Mouse (Mus musculus) T-helper 2 cell (primary cell): ENCODE data around the gene Fbxo44.

ENCODE experiments used
- in situ Hi-C: fragments of 300-600 bp; cut with MboI, MseI; formaldehyde crosslinking; loops from one replicate; pipeline ENCODE4 v1.15.1; 2025; ENCODE audit warnings: high pct_unique_total_duplicates

Gene Fbxo44

DNA sequence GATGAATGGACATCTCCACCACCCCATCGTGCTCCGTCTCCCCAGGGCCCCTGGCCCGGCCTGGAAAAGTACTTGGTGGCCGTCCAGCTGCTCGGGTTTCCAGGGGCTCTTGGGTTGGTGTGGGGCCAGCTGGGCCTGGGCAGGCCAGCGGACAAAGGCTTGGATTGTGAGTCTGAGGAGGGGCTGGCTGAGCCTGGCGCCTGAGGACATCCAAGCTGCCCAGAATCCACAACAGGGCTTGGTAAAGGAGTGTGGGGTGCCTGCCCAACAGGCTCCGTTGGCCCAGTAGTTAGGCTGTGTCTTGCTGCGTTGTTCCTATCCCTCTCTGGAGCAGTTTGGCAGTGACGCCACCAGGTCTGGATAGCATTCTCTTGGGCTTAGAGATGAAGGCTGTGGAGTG, 6.1 kb upstream of the Fbxo44 start:
- in situ Hi-C loops: loop anchor here (5.0 to 25.0 kb wide), 2 partner anchors 54 to 446 kb away; partner anchors contain the start of gene Masp2

DNA sequence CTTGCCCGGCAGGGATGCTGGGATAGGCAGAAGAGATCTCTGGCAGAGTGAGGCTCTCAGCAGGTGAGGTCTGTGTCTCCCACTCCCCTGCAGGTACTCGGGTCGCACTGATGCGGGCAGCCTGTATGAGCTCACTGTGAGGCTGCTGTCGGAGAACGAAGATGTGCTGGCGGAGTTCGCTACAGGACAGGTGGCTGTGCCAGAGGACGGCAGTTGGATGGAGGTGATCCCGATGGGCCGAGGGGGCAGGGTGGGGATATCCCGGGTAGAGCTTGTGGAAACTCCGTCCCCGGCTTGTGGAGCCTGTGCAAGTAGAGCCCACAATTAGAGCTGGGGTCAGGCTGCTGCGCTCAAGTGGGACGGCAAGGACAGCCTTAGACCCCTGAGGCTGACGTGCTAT, 5.3 kb upstream of the Fbxo44 start:
- in situ Hi-C loops: loop anchor here (5.0 to 25.0 kb wide), 2 partner anchors 53 to 447 kb away; partner anchors contain the start of gene Masp2

DNA sequence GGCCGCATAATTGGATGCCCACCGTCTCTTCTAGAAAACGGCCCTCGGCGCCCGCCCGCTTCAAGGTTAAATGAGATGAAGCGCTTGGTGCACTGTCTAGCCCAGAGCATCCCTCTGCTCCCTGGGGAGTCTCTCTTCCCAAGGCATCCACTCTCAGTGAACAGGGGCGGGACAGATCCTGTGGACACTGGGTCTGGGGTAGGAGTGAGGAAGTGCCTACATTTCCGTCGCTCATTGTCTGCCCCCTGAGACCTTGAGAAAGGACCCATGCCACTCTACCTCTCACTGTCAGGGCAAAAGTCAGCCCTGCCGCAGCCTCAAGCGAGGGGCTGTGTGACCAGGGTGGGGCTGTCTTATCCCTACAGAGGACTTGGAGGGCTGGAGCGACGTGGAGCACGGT, 4.2 kb upstream of the Fbxo44 start:
- in situ Hi-C loops: loop anchor here (25.0 kb wide), 1 partner anchor 448 kb away; the partner anchor contains the start of gene Masp2

DNA sequence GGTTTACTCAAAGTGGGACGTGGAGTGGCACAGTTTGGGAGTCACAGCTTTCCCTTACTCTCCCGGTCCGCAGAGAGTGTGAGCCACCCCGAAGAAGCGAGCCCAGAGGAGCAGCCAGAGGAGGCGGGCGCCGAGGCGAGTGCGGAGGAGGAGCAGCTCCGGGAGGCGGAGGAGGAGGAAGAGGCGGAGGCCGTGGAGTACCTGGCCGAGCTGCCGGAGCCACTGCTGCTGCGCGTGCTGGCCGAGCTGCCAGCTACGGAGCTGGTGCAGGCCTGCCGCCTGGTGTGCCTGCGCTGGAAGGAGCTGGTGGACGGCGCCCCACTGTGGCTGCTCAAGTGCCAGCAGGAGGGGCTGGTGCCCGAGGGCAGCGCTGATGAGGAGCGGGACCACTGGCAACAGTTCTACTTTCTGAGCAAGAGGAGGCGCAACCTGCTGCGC, 3.7 kb upstream of the Fbxo44 start:
- in situ Hi-C loops: loop anchor here (25.0 kb wide), 1 partner anchor 448 kb away; the partner anchor contains the start of gene Masp2

DNA sequence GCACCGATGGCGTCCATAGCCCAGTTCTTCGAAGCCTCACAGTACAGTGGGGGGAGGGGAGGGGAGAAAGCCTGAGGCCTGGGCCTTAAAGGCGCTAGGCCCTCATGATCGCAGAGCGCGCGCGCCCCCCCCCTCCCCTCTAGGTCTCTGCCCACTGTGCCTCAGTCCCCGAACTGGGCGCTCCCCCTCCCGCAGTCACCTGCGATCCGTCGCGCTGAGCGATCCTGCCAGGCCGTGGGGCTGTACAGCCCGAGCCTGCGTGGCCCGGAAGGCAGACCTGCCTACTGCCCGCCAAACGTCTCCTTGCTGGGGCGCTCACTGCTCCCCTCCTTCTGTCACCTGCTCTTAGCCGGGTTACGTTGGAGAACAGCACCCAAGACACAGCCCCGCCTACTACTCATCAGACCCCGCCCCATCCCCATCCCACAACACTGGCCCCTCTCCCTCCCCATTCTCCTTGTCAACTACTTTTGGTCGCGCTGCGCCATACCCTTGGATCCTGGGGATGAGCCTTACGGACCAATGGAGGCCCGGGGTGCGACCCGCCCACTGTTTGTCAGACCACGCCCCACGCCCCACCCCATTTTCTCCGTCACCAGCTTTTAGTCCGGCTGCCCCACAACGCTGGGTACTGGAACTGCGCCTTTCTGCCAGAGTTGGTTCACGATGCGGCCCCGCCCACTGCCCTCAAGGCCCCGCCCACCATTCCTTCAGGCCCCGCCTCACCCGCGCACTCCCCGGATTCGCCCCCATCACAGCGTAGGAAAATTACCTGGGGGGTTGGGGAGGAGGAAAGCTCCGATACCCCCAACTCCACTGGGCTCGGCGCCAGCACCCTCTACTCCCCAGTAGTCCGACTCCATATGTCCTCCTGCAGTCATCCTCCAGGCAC, 492 bp downstream of the Fbxo44 start:
- in situ Hi-C loops: loop anchor here (25.0 kb wide), 1 partner anchor 453 kb away; the partner anchor contains the start of gene Masp2

DNA sequence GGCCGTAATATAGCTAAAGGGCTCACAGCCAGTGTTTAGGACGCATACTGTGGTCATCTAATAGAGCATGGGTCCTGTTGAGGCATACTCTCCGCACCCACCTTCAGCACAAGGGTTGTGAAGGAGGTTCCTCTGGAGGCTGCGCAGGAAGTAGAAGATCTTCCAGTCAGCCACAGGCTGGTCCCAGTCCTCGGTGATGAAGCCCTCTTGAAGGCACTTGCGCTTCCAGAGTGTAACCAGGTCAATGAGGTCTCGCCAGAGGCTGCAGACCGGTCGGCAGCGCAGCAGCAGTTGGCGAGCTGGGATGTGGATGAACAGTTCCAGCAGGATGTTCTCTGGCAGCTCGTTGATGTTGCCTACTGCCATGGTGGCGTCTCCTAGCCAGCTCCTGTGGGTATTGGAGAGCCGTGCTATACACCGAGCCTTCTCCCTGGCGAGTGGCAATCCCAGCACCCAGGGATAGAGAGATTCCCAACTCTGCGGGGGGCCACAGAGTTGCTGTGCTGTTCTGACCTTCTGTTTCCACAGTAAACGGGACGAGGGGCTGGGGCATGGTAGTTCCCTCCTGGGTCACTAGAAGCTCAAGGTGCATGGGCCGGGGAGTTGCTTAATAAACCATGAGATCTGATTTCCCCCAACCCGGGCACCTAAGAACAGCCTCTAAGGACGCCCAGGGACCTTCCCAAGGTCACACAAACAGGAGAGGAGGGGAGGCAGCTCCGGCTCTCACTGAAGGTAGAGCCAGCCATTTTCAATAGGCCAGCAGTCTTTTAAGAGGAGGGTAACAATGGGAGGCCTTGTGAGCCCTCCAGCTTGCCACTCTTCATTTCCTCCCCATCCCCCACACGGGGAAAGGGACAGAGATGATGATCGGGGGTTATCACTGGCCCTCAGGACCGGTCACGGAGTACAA, 1.6 kb downstream of the Fbxo44 start:
- in situ Hi-C loops: loop anchor here (25.0 kb wide), 1 partner anchor 454 kb away; the partner anchor contains the start of gene Masp2

DNA sequence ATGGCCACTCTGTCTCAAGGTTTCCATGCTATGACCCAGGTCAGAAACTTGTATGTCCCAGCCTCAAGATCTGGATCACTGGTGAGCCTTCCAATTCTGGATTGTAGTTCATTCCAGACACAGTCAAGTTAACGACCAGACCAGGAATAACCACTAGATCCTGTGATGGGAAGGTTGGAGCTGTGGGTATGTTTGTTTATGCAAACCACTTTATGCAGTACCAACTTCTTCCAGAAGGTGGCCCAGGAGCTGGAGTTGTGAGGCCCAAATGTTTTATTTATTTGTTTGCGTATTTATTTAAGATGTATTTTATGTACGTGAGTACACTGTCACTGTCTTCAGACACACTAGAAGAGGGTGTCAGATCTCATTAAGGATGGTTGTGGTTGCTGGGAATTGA, 5.3 kb downstream of the Fbxo44 start:
- in situ Hi-C loops: loop anchor here (25.0 kb wide), 1 partner anchor 457 kb away; the partner anchor contains the start of gene Masp2

DNA sequence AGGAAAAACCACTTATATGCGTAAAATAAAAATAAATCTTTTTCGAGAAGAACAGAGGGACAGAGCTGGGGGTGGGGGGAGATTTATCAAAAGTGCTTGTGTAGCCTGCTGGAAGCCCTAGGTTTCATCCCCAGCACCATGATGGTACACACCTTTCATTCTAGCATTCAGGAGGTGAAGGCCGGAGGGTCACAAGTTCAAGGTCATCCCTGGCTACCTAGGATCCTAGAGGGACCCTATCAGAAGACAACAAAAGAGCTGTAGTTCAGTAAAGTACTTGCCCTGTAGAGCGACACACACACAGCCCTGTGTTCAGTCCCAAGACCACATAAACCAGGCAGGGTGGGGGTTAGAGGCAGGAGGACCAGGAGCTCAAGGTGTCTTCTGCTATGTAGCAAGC, 6.3 kb downstream of the Fbxo44 start:
- in situ Hi-C loops: loop anchor here (25.0 kb wide), 1 partner anchor 458 kb away; the partner anchor contains the start of gene Masp2

DNA sequence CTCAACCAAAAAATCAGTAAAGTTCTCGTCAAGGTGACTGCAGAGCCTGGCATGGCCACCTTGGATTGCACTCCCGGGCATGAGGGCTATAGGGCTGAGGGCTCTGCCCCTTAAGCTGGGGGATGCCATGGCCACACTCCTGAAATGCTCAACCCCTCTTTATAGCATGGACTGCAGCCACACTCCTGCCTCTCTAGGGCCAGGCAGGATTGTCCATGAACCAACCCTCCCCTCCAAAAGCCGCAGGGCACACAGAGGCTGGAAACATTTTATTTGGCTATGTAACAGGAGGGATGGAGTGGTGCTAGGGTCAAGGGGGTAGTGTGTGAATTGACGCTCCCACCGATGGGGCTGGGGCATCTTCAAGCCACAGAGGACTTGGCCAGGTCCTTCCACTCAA, 7.7 kb downstream of the Fbxo44 start:
- in situ Hi-C loops: loop anchor here (25.0 kb wide), 1 partner anchor 460 kb away; the partner anchor contains the start of gene Masp2

DNA sequence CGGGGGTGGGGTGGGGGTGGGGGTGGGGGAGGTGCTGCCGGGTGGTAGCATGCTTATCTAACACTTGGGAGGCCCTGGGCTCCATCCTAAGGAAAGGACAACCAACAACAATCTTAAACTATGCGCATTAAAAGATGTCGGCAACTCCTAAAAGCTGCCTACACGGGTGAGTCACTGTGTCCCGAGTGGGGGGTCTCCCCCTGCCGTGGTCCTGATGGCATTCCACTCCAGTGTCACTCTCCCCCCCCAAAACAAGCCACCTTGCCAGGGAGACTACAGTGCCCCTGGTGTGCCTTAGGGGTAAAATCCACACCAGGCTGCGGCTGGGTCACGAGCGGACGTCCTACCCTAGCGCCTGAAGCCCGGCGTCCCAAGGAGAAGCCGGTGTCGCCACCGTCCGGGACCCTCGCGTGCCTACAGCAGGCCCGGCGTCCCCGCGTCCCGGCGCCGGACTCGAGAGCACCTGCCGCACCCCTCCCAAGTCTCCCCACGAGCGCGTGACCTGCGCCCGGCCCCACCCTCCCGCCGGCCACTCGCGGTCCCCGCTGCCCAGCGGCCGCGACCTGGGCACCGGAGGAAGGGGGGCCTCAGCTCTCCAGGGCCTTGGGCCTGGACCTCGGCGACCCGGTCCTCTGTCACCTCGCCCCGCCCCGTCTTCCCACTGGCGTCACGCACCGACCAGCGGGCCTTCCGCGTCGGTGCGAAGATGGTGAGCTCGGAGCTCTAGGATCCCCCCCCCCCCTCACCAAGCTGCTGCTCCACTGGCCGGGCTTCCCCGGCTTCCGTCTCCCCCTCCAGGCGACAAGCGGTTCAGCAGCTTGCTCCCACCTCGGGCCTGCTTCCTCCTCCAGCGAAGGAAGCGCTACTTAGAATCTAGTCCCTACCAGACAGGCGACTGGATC, 8.8 kb downstream of the Fbxo44 start, which contains the start of gene Fbxo6:
Fbxo6 (minus strand) TSS at position 874 of the 902 bp plus-strand sequence.
- in situ Hi-C loops: loop anchor here (25.0 kb wide), 1 partner anchor 461 kb away; the partner anchor contains the start of gene Masp2

DNA sequence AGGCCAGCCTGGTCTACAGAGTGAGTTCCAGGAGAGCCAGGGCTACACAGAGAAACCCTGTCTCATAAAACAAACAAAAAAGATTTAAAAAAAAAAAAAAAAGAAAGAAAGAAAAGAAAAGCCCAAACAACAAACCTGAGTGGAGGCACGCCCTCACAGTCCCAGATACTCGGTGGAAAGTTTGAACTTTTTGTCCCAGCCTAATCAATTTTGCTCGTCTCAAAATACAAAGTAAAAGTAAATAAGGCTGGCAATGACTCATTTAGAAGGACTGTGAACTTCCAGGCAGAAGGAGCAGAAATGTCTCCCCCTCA, 9.4 kb downstream of the Fbxo44 start:
- in situ Hi-C loops: loop anchor here (25.0 kb wide), 1 partner anchor 461 kb away; the partner anchor contains the start of gene Masp2

DNA sequence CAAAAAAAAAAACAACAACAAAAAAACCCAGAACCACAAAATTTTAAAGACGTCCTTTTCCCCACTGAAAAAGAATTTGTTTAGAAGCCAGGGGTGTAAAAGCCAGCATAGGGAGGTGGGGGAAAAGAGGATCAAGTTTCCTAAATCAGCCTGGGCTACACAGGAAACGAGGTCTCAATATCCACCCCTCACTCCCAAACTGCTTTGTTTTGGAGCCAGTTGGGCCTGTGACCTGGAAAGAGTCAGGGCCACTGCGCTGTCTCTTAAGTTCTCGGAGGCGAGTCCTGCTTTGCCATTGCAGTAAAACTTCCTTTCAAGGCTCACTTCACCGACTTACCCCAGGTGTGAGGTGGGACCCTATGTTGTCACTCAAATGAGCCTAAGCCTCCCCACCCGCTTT, 10.0 kb downstream of the Fbxo44 start:
- in situ Hi-C loops: loop anchor here (25.0 kb wide), 1 partner anchor 462 kb away; the partner anchor contains the start of gene Masp2

DNA sequence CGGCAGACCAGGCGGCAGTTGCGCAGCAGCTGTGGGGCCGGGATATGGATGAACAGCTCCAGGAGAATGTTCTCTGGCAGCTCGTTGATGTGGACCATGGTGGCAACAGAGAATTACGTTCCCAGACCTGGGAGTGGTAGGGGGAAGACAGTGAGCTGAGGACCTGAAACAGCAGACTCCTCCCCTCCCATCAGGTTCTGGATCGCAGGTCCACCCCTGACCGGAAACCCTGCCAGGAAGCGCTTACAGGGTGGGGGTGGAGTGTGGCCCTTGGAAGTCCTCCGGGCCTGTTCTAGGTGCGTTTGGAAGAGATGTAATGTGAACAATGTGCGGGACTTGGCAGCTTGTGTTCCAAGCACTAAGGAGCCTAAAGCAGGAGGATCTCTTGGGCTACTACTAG, 10.7 kb downstream of the Fbxo44 start:
- in situ Hi-C loops: no loop called here

DNA sequence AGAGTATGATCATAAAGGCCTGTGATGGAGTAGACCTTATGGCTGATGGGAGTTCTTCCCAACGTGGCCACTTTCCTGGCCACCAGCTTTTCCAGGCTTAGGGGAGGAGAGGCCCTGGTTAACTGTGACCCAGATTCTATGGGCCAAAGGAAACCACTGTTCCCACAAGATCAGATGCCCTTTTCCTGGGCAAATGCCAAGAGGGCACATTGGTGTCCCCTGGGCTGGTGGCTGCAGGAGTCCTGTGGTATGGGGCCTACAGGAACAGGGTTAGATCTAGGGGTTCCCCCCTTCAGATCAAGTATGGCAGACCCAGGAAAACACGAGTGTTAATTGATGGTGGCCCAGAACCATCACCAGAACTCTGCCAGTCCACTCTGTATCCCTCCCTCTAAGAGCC, 12.6 kb downstream of the Fbxo44 start:
- in situ Hi-C loops: no loop called here

DNA sequence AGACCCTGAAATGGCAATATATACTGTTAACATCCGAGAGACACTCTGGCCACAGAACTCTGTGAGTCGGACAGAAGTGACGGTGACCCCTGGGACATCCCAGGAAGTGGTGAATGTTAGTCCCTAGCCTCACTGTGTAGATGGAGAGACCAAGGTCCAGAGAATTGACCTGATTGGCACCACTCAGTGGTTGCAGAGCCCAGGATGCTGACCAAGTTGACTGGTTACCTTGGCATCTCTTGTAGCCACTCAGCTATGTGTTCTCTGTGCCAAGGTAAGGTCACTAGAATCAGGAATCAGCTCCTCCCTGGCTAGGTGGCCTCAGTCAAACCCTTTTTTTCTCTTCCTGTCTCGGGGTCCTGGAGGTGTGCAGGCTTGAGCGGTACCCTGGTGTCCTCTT, 16.6 kb downstream of the Fbxo44 start:
- in situ Hi-C loops: no loop called here

DNA sequence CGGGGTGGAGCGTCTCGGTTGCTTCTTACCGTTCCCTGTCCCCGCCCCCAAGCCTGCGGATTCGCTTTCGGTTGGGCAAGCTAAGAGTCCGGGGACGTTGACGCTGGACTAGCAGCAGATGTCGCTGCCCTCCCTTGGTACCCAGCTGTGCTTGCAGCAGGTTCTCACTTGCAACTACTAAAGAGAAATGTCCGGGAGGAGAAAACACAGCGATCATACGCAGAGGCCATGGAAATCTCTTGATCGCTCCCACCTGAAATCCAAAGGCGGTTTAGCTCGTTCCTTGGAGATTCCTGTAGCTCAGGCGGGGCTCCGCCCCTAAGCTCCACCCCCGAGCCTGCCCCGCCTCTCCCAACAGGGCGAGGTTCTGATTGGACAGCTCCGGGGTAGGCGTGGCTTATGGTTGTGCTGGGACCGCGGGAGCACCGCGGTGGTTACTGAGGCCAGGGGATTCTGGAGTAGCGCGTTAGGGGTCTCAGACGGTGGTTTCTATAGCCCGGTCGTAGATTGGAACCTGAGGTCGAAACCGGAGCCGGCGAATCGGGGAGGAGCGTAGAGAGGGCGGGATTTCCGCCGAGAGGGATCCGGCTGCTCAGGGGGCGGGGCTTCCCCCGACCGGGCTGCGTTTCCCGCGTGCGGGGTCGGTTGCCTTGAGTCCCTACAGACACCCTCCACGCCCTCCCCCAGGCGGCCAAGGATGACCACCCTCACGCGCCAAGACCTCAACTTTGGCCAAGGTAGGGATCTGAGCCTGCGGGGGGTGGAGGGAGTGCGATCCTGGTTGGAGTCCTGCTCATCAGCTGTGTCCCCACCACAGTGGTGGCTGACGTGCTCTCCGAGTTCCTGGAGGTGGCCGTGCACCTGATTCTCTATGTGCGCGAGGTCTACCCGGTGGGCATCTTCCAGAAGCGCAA, 19.9 kb downstream of the Fbxo44 start:
- in situ Hi-C loops: no loop called here

DNA sequence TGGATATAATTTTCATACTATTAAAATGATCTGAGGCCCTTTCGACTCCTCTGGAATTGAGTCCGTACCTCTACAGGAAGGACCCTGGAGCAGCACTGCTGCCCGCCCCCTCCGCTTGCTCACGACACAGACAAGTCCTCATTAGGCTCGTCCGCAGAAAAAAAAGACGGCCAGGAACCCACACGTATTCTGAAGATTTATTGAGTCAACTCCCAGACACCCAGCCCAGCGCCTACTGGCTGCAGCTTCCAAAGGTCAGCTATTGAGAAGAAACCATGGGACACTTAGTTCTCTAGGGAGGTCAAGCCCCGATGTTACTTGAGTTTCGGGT, 20.6 kb downstream of the Fbxo44 start:
- in situ Hi-C loops: no loop called here

DNA sequence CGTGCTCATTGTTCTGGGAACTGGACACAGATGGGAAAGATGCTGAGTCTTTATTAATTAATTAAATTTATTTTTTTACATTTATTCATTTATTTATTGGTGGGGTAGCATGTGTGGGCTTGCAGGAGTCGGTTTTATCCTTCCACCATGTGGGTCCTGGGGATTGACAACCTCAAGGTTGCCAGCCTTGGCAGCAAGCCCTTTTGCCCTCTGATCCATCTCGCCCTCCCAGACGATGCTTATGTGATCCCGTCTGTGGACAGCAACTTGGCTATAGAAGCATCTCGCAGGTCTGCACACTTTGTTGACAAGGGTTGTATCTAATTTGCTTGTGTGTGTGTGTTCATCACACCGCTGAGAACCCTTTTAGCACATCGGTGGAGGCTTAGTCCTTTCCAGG, 22.8 kb downstream of the Fbxo44 start:
- in situ Hi-C loops: no loop called here

DNA sequence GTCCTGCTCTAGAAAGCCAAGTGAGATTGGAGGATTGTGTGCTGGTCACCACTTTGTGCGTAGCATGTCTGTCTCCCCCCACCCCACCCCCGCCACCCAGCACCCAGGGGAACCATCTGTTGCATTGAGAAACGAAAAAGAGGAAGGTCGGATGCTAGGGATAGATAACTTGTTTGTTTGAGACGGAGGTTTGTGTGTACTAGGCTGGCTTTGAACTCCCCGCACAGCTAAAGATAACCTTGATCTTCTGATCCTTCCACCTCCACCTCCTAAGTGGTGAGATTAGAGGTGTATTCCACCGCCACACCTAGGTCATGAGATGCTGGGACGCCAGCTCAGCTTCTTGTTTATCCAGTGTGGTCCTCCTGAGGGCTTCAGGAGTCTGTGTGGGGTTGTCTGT, 25.3 kb downstream of the Fbxo44 start:
- in situ Hi-C loops: no loop called here
